Mouse (Mus musculus) ES-Bruce4 (cell line): ENCODE measurements around the gene R3hdm4. TPM values are rescaled to one million over a fixed set of nuclear protein-coding genes. Genes with fewer than 3 reads are reported as not detected.

Experiments
- H3K27ac ChIP-seq: 2 replicates; pipeline ENCODE4 v1.5.1; 2012; ENCODE audit warnings: low read length, inconsistent platforms; ENCODE audit not compliant: insufficient read depth
- H3K27me3 ChIP-seq: 2 replicates; pipeline ENCODE4 v1.6.1; 2012; ENCODE audit warnings: mild to moderate bottlenecking, low read length, inconsistent platforms; ENCODE audit not compliant: control insufficient read depth, poor library complexity, insufficient read depth, severe bottlenecking
- H3K36me3 ChIP-seq: 2 replicates; pipeline ENCODE4 v1.6.1; 2012; ENCODE audit warnings: inconsistent platforms, mild to moderate bottlenecking, low read length, moderate library complexity; ENCODE audit not compliant: control insufficient read depth, poor library complexity, insufficient read depth, severe bottlenecking
- H3K4me1 ChIP-seq: one replicate; pipeline ENCODE4 v1.8.1; 2011; ENCODE audit warnings: low read length; ENCODE audit not compliant: control insufficient read depth, insufficient read depth
- H3K4me3 ChIP-seq: 2 replicates; pipeline ENCODE4 v1.5.1; 2011; ENCODE audit warnings: low read depth, mild to moderate bottlenecking, low read length
- H3K9ac ChIP-seq: 2 replicates; pipeline ENCODE4 v1.6.1; 2012; ENCODE audit warnings: low read depth, mild to moderate bottlenecking, inconsistent platforms; ENCODE audit not compliant: poor library complexity, severe bottlenecking
- H3K9me3 ChIP-seq: replicated peaks from 2 replicates; pipeline ENCODE4 v1.6.1; 2012; ENCODE audit warnings: mild to moderate bottlenecking, low read length, inconsistent platforms; ENCODE audit not compliant: control insufficient read depth, poor library complexity, insufficient read depth, severe bottlenecking
- CTCF ChIP-seq: IDR thresholded peaks from one replicate; pipeline ENCODE4 v1.8.1; 2011; ENCODE audit warnings: low read depth, low read length
- EP300 ChIP-seq: IDR thresholded peaks from 2 replicates; pipeline ENCODE4 v1.6.1; 2011; ENCODE audit warnings: low read depth, low read length; ENCODE audit not compliant: insufficient read depth
- POLR2A ChIP-seq: IDR thresholded peaks from one replicate; pipeline ENCODE4 v1.8.1; 2011; ENCODE audit warnings: low read length; ENCODE audit not compliant: insufficient read depth
- polyA plus RNA-seq: library from polyadenylated mRNA; stranded (reverse); fragments of >200 nt; gene quantifications from 2 replicates; pipeline ENCODE4 v1.2.4, GENCODE M21; 2011; ENCODE audit warnings: low read depth; ENCODE audit not compliant: missing spikeins, insufficient read depth, insufficient read length

Gene R3hdm4
- polyA plus RNA-seq, 1 experiment = 49.4 TPM

GRCm38 (mm10) chr10:79945507-79946234 is 24.7 kb upstream of the R3hdm4 start:
- no peak overlapping the region for H3K9ac ChIP-seq
- H3K4me3 ChIP-seq = no peak overlapping the region
- no peak overlapping the region for H3K27ac ChIP-seq
- H3K9me3 ChIP-seq = no peaks in the 10 kb centered on the region
- H3K36me3 ChIP-seq = no peaks in the 10 kb centered on the region
- peaks cover 1% of the 10 kb centered on the region for H3K4me1 ChIP-seq
- no peaks in the 10 kb centered on the region for H3K27me3 ChIP-seq
- TF ChIP-seq EP300 (no peak), POLR2A (no peak), CTCF (no peak)

DNA sequence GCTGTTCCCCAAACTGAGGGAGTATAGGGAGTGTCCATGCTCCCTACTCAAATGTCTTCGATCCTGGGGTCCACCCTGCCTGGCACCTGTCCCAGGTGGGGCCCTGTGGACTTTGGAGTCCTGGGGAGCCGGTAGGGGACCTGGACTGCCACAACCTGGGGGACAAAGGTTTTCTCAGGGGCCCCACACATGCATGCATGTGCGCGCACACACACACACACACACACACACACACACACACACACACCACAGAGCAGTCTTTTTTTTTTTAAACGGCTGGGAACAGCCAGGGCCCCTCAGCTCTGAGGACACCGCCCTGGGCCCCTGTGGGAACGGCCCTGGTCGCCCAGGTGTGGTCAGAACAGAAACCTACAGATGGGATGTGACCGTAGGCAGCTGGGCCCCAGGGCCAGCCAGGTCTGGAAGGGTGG is 22.5 kb upstream of the R3hdm4 start:
- TF ChIP-seq EP300 (no peak), CTCF (no peak), POLR2A (no peak)
- H3K4me3 ChIP-seq = no peak overlapping the region
- no peaks in the 10 kb centered on the region for H3K27me3 ChIP-seq
- no peak overlapping the region for H3K27ac ChIP-seq
- H3K9ac ChIP-seq = no peak overlapping the region
- H3K4me1 ChIP-seq = peaks cover 1% of the 10 kb centered on the region
- no peaks in the 10 kb centered on the region for H3K36me3 ChIP-seq
- no peaks in the 10 kb centered on the region for H3K9me3 ChIP-seq

DNA sequence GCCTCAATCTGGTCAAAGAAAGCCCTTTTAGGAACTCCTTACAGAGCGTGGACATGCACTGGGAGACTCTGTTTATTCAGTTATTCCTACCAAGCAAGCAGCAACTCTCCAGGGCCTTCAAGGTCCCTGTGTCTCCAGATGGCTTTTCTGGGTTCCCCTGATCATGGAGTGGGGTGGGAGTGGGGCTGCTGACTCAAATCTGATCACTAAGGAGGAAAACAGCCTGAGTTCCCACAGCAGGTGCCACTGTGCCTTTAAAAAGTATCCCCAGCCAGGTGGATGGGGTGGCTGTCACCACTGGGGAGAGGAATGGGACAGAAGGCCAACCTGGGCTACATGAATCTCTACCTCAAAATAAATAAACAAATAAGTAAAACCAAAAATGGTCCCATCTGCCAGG is 22.0 kb upstream of the R3hdm4 start:
- no peaks in the 10 kb centered on the region for H3K9me3 ChIP-seq
- H3K27ac ChIP-seq = no peak overlapping the region
- H3K36me3 ChIP-seq = no peaks in the 10 kb centered on the region
- TF ChIP-seq POLR2A (no peak), EP300 (no peak), CTCF (no peak)
- H3K4me3 ChIP-seq = no peak overlapping the region
- H3K4me1 ChIP-seq = peaks cover 1% of the 10 kb centered on the region
- H3K27me3 ChIP-seq = no peaks in the 10 kb centered on the region
- no peak overlapping the region for H3K9ac ChIP-seq

GRCm38 (mm10) chr10:79940749-79941148 is 19.7 kb upstream of the R3hdm4 start:
- no peak overlapping the region for H3K9ac ChIP-seq
- H3K4me3 ChIP-seq = no peak overlapping the region
- H3K36me3 ChIP-seq = no peaks in the 10 kb centered on the region
- H3K27ac ChIP-seq = no peak overlapping the region
- H3K4me1 ChIP-seq = peaks cover 1% of the 10 kb centered on the region
- no peak for TF ChIP-seq EP300
- no peak for TF ChIP-seq POLR2A
- no peaks in the 10 kb centered on the region for H3K27me3 ChIP-seq
- no peaks in the 10 kb centered on the region for H3K9me3 ChIP-seq

DNA sequence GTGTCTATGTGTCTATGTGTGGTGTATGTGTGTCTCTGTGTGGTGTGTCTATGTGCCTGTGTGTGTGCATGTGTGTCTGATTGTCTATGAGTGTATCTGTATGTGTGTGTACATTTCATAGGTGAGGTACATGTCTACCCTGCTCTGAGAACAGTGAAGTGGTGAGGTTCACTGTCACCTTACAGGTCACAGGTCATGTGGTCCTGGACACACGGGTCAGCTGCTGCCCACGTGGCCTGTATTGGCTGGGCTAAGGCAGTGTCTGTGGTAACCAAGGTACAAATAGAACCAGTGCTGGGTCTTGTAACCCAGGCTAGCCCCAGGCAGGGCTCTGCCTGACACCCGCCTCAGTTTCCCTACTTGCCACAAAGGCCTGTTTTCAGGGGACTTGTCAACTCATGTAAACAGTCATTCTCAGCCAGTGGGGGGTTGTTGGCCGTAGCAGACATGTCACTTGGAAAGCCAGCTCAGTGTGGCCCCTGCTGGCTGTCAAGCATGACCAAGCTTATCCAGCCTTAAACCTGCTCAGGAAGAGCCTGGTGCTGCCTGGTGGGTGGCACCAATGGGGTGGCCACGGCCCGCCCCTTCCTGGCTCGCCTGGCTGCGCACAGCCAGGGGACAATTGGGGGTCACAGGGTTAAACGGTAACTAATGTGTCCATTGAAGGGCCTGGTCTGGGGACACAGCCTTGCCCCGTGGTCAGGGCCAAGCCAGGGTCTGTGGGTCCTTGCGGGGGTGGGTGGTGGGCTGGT is 16.9 kb upstream of the R3hdm4 start:
- H3K27ac ChIP-seq = no peak overlapping the region
- H3K27me3 ChIP-seq = no peaks in the 10 kb centered on the region
- no peaks in the 10 kb centered on the region for H3K36me3 ChIP-seq
- no peak overlapping the region for H3K4me3 ChIP-seq
- H3K4me1 ChIP-seq = no peaks in the 10 kb centered on the region
- H3K9me3 ChIP-seq = no peaks in the 10 kb centered on the region
- H3K9ac ChIP-seq = no peak overlapping the region
- TF ChIP-seq POLR2A = no peak
- no peak for TF ChIP-seq EP300
- no peak for TF ChIP-seq CTCF

DNA sequence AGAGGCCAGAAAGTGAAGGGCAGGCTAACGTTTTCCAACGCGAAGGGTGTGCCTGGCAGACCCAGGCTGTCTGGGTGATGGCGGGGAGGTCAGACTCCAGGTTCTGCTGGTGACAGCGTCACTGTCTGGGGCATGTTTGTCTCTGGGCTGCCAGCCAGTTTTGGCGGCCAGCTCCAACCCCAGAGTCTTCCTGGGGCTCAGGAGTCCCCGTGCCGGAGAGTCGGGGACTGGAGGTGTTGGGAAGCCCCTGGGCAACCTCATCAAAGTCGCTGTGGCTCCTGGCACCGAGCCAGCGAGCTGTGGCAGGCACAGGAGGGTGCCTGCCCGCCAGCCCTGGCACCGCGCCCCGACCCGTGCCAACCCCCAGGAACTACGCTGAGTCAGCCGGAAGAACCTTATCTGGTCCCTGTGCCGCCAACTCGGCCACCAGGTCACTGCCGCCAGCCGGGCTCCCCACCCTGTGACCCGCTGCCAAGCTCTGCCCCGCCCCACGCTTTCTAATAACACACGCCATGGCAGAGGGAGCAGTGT is 16.0 kb upstream of the R3hdm4 start:
- TF ChIP-seq EP300 (no peak), CTCF (no peak), POLR2A (no peak)
- no peaks in the 10 kb centered on the region for H3K4me1 ChIP-seq
- no peak overlapping the region for H3K27ac ChIP-seq

More for the DNA sequence above, 16.0 kb upstream of the R3hdm4 start:
- Histone ChIP-seq H3K27me3 (no peaks in the 10 kb centered on the region), H3K9ac (no peak overlapping the region), H3K36me3 (no peaks in the 10 kb centered on the region), H3K4me3 (no peak overlapping the region), H3K9me3 (no peaks in the 10 kb centered on the region)
